Mouse (Mus musculus) Muller cell, postnatal 12 days (primary cell): Measurements from ENCODE around the gene Zfp958.
"Not testable (repeated sequence)": the region's sequence is repeated elsewhere in the genome, so short reads cannot be mapped to it uniquely, and the experiment has no call there.

ENCODE experiments used
- DNase-seq: peaks from one replicate; pipeline ENCODE4 v3.0.0-alpha.2; 2015; ENCODE audit errors: inconsistent ontology term

Gene Zfp958

DNA sequence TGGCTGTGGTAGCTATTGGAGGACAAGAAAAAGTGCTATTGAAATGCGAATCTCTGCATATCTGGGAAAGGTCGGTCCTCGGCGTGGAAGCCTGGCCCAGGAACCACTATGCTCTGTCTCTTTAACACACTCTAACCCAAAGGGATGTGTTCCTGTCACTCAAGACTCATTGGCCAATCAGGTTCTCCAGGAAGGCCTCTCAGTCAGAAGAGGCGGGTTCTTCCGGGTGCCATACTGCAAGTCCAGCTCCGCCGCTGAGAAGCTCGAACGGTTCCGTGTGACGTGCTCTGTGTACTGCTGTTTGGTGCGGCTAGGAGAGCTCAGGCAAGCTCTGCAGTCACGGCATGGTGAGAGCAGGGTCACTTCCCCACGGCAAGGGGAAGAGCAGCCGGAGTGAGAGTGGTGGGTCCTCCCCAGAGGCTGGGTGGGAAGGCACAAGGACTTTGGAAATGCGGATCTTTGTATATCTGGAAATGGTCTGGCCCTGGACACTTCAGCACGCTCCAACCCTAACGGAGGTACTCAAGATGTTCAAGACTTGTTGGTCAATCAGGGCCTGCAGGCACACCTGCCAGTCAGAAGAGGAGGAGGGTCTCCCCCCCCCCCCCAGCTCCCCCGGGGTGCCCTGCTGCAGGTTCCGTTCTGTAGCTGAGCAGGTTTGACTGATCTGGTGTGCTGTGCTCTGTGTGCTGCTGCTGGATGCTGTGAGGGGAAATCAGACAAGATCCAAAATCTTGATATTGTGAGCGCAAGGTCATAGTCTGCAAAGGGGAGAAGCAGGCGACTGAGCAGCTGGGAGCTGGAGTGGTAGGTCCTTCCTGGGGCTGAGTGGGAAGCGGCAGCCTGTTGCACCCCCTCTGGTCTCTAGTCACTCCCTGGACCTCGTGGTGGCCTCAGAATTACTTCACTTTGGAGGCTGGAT lies at the start of gene Zfp958:
TSS of gene Zfp958 (plus strand) at position 236 of the 922 bp plus-strand sequence.
- DNase-seq, result peak; percentile 92

DNA sequence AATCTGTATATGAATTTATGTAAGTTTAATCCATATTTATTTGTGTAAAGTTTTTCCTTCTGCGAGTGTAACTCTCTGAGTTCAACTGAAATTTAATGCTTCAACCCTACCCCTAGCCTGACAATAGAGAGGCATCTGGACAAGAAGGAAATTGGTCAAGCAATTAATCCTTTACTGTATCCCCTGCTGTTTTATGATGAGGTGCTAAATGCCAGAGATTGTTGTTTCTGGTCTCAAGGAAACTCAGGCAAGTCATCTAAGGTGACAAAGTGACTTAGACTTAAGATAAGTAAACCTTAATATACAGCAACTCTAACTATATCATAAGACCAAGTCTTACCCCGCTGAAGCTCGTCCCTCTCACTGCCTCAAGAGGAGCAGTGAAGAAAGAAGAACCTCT lies 31.0 kb upstream of the Zfp958 start:
- DNase-seq, result peak; percentile 30

DNA sequence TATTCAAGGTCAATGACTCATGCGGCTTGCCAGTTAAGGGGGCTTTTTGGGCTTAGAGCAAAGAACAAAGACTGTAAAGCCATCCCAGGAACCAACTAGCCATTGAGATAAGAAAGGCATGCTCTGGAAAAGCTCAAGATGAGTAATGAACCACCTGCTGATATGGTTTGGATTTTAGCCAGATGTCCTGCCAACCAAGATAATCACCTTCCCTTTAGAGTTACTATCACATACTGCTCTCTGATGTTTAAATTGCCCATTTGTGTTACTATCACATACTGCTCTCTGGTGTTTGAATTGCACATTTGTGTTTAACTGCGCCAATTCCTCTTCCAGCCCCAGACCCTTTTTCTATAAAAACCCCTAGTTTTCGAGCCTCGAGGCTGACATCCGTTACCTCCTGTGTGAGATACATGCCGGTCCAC lies 30.2 kb upstream of the Zfp958 start:
- peak; percentile 59 for DNase-seq

DNA sequence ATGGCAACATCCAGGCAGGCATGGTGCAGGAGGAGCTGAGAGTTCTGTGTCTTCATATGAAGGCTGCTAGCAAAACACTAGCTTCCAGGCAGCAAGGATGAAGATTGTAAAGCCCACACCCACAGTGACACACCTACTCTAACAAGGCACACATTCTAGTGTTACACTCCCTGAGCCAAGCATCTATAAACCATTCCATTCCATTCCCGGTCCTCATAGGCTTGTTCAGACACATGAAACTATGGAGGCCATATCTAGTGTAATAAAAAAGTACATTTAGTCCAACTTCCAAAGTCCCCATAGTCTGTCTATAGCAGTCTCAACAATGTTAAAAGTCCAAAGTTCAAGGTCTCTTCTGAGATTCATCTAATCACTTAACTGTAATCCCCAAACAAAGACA lies 28.3 kb upstream of the Zfp958 start:
- DNase-seq, result no peak

DNA sequence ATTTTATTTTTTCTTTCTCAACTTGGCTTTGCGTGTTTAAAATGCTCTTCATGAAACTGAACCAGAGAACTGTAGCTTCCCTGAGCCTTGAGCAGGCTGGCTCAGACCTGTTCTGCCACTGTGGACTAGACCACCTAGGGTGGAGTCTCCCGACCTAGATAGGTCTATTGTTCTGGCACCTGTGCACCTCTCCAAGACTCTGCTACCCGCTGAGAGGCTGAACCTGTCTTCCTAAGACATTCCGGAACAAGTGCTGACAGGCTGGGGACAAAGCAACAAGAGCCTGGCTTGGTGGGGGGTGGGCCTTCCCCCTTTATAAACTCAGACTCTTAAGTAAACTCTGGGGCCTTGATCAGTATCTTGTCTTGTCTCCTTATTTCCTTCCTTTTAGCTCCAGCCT lies 26.6 kb upstream of the Zfp958 start:
- no peak for DNase-seq

DNA sequence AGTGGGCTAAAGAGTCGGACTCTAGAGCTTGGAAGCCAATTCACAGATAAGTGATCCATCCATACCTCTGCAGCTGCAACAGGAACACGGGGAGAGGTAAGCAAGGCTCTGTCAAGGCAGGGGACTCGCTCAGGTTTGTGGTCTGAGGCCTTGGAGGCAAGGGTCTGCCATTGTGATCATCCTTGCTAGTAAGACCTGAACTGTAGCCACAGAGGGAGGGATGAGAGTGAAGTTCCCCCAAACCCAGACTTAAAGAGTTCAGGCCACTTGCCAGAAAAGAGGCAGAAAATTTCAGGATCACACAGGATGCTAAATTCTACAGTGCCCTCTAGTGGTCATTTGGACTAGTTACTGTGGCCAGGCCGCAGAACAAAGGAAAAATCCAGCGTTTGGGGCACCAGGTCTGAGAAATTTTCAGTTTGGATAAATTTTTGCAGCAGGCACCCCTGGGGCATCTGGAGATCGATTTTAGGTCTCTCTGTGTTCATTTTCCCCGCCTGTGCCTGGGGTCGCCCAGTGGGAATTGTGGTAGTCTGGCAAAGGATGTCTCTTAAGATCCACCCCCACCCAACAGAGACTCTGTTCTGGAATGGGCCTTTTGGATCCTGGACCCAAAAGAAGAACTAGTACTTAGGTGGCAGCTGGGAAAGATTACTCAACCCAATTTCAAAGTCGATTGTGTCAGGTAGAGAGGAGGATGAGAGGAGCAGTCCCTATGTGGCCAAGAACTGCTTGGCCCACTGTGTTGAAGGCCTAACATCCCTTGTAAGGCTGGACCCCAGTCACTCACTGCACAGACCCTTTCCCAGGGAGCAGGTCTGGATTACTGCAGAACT lies 24.6 kb upstream of the Zfp958 start:
- peak; percentile 61 for DNase-seq

DNA sequence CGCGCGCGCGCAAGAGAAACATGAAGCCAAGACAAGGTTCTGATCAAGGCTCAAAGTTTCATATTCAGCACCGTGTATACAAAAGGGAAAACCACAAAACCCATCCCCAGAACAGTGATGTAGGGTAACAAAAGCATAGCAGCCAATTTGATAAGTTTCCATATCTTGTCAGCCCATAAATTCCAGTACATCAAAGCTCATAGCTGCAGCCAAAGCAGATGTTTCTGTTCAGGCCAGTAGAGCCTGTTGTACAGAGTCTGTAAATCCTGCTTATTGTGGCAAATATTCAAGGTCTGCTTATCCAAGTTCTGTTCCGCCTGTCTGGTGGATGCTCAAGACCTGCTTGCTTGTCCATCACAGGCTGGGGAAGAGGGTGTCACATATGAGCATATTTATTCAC lies 4.1 kb upstream of the Zfp958 start:
- DNase-seq, result no peak

DNA sequence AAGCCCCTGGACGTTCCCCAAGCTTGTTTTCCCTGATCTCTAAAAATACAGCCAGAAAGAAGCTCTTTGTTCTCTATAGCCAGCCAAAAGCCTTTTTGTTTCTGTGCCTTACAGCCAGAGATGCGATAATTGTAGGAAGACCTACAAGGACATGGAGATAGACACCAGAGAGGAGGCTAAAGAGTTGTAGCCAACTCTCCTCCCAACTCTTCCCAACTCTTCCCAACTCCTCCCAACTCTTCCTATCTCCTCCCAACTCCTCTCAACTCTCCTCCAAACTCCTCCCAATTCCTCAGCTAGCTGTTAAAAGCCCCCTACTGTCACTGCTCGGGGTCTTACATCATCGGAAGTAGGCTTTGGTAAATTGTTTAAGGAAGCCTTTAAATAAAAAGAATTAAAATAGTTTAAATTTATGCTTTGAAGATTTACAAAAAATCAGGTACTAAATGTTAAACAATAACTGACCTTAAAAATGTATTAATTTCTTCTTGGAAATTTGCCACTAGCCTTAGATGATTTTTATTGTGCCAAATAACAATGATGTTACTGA lies 1.3 kb upstream of the Zfp958 start:
- peak; percentile 58 for DNase-seq

DNA sequence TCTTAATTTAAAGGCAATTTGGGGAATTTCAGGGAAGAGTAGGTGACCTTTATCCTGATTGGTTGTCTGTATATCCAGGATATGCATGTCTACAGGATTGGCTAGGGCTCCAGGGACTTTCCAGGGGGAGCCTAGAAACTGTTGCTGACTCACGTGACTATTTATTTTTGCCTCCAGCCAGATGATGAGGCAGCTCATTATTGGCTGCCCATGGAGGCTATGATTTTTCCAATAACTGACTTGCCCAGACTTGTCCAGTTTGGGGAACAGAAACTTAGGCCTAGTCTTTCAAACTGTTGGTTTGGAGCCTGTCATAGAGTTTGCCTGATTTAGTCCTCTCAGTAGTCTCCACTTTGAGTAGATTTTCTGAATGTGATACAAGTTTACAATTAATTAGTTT lies 14.4 kb downstream of the Zfp958 start:
- DNase-seq, result peak; percentile 16

DNA sequence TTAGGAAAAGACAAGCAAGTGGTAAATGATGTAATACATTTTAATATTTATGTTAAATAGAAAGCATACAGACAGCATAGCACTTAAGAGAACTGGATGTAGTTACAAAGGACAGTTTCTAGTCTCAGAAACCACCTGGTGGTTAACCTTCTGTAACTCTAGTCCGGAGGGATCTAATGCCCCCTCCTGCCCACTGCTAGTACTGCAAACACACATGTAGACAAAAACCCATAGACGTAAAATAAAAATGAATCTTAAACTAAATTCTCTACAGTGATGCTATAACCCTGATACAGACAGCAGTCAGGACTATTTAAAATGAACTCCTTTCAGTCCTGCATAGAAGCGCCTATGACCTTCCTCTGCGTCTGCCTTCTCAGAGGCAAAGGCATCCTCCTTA lies 24.1 kb downstream of the Zfp958 start:
- no peak for DNase-seq

DNA sequence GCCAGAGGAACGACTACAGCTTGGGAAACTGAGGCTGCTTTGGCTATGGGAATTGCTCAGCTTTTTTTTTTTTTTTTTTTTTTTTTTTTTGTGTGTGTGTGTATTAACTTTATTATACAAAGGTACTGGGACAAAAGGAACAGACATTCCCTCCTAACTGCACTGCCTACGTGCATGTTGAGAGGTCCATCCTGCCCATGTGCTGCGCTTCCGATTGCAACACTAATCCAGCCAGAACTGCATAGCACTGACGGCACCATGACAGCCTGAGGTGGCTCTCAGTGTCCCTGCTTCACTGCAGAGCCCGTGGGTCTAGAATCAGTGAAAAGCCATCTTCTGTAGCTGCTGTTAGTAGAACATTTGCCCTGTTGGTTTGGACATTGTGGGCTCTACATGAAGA lies 30.0 kb downstream of the Zfp958 start:
- DNase-seq, result not testable (repeated sequence)

DNA sequence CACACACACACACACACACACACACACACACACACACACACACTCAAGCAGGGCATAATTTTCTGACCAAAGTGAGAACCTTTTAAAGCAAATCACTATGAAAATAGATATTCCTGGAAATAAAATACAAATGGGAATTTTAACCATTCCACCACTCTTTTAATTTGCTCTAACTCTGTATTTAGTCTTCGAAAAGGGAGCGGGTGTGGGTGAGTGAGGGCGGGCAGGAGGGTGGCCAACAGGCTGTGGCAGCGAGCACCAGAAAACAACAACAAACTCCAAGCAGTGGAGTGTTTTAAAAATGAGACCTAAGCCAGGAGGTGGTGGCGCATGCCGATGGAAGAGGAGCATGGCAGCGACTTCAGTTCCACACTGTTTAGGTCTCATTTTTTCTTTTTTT lies 43.6 kb downstream of the Zfp958 start:
- peak; percentile 15 for DNase-seq

DNA sequence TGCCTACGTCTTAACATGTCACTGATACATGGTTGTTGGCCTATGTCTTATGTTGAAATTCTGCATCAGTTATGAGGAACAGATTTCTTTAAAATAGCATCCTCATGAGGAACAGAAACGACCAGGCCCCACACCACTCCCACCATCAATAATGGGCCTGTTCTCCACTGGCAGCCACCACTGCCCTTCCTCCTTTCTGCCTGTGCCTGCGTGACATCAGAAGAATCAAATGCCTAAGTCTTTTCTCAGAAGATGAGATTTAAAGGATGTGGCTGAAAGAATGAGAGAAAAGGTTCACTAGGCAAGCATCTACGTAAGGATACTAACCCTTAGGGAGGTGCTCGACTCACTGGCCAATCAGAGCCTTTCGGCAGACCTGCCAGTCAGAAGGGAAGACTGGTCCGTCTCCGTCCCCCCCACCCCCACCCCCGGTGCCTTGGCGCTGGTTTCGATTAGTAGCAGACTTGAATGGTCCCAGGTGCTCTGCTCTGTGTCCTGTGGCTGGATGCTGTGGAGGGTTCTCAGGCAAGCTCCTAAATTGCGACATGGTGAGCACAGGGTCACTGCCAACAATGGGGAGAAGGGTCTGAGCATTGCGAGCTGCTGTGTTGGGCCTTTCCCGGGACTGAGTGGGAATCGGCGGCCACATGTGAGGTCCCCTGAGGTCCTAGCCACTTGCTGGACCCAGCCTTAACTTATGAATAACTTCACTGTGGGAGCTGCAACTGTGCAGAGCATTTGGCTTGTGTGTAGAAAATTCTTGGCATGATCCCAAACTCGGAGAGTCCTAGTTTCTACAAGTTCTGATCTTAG lies 62.4 kb downstream of the Zfp958 start:
- no peak for DNase-seq

DNA sequence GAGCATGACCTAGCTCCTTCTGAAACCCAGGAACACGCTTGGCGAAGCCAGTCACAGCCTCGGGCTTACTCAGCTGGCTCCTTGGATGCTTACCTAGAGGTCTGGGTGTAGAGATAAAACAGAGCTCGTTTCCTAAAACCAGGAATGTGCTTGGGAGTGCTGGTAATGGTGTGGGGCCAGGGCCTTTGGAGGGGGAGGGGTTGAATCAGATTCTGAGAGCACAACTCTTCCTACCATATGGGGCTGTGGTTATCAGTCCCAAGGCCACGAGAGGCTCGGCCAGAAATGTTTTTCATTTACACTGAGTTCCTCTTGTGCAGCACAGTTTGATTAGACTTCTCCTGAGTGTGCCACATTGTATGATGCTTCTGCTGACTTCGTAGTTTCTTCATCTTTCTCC lies 63.6 kb downstream of the Zfp958 start:
- no peak for DNase-seq

DNA sequence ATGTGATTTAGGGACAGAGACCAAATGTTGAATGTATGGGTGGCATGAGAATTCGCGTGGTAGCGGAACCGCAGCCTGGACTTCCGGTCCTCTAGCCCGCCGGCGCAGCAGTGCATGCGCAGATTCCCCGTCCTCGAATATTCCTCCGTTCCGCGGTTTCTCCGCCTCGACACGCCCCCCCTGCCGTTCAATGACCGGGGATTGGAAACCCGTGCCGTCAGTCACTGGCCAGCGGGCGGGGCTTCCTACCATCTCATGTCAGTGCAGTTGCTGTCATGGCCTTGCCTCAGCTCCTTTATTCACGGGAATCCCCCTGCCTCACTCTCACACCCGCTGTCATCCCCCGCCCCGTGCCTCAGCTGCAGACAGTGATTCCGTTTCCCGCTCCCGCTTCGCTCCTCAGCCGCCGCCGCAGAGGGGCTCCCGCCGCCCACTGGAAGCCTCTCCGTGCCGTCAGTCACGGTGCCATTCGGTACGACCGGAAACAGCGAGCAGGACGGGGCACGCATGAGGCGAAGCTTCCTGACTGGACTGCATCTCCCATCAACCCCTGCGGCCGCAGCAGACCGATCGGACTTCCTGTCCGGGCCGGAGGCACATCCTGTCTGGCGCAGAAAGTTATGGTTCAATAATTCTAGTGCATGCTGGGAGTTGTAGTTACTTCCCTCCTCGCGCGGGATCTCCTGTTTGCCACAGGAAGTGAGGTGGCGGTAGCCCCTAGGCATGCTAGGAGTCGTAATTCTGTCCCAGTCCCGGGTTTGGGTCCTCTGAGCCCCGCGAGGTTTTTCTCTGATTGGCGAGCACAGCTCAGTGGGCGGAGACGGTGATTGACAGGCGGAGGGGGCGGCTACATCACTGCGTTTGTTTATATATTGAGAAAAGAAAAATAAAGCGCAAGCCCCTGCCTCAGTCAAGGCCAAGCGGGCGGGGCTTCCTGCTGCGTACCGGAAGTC lies 64.6 kb downstream of the Zfp958 start:
- DNase-seq, result peak; percentile 98

DNA sequence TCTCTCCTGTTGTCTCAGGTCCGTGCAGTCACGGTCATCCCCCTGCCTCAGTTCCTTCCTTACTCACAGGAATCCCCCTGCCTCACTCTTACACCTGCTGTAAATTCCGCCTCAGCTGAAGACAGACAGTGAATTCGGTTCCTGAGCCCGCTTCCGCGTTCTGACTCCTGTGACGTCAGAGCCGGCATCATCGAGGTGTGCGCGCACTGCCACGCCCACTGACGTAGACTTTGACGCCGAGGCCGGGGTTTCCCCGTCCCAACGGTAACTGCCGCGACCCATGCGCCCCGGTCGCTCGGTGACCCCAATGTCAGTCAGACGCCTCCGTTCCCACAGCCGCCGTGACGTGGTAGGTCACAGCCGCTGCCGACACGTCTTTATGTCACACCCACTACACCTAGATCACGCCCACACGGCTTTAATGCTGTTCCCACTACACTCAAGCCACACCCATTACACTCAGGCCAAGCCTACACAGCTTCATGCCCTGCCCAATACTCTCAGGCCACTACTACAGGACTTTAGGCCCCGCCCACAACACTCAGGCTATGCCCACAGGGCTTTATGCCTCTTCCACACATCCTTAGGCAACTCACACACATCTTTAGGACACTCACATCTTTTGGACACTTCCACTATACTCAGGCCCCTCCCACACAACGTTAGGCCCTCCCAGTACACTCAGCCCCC lies 65.4 kb downstream of the Zfp958 start:
- peak; percentile 96 for DNase-seq

DNA sequence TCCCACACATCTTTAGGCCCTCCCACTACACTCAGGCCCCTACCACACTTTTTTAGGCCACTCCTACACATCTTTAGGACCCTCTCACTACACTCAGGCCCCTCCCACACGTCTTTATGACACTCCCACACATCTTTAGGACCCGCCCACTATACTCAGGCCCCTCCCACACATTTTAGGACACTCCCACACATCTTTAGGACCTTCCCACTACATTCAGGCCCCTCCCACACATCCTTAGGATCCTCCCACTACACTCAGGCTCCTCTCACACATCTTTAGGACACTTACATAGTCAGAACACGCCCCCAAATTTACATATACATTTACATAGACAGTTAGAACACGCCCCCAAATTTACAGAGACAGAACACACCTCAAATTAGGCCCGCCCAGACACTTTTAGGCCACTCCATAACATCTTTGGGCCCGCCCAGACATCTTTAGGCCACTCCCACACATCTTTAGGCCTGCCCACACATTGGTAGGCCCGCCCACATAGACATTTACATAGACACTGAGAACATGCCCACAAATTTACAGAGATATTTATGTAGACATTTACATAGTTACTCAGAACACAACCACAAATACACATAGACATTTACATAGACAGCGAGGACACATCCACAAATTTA lies 66.1 kb downstream of the Zfp958 start:
- no peak for DNase-seq

DNA sequence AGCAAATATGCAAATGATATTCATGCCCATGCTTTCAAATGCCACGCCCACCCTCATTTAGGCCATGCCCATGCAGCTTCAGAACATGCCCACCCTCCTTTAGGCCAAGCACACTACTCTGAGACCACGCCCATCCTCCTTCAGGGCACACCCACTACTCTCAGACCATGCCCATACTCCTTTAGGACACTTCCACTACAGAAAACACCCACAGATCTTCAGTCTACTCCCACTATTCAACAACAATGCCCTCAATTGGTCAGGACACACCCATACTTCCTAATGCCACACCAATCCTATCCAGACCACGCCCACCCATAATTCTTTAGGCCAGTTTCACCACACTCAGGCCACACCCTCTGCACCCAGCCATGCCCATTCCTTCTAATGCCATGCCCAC lies 66.8 kb downstream of the Zfp958 start:
- DNase-seq, result no peak
